In the genomic region with DNA sequence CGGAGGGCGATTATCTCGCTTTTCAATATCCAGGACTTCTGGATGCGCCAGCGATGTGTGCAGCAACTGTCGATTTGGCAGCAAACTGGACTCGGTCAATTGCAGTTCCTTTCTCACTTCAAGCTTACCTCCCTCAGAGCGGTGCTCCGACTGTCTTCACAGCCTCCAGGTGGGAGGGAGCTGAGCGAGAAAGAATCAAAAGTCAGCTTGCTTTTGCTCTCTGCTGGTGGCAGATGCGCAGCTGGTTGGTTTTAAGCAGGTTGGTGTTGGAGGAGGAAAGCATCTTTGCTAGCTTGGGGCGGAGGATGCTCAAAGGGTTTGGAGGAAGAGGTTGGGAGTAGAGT, we compare ENCODE assay signal across 8 mouse cellular contexts. TPM values are rescaled to one million over a fixed set of nuclear protein-coding genes. Genes with fewer than 3 reads are reported as not detected.
DNase-seq lines count a peak whose midpoint lies in the region; ATAC-seq lines count a peak whose summit lies in the region.

A gene (plus strand): TSS at position 72 of the 344 bp plus-strand sequence.

- H3K9me3 ChIP-seq in kidney, embryonic 16.5 days (ENCODE audit: low read length) = no peaks in the 10 kb centered on the region
- no peaks in the 10 kb centered on the region for H3K9me3 ChIP-seq in embryonic facial prominence, embryonic 13.5 days
- H3K9me3 ChIP-seq in intestine, embryonic 16.5 days (ENCODE audit: control insufficient read depth, low read length) = no peaks in the 10 kb centered on the region
- no peaks in the 10 kb centered on the region for H3K9me3 ChIP-seq in liver, embryonic 13.5 days (replicated peaks)

- no peak within 1 kb of the TSS; the same call in 1 of the 2 replicates for H3K9ac ChIP-seq in kidney, embryonic 16.5 days (replicated peaks; ENCODE audit: low read length)
- peak within 1 kb of the TSS; percentile 51; the same call in 1 of the 2 replicates for H3K9ac ChIP-seq in embryonic facial prominence, embryonic 13.5 days
- peak within 1 kb of the TSS; percentile 43; the same call in 1 of the 2 replicates for H3K9ac ChIP-seq in intestine, embryonic 16.5 days (ENCODE audit: low read depth, low read length)
- no peak within 1 kb of the TSS for H3K9ac ChIP-seq in liver, embryonic 13.5 days

- DNase-seq in kidney, adult 11 months = no peak
- no peak for DNase-seq in liver, embryonic 13.5 days
- no peak for DNase-seq in ovary, postnatal 10 days (ENCODE audit: low spot score)
- no peak for DNase-seq in kidney, postnatal 14 days

- peak within 1 kb of the TSS; percentile 91 for H3K4me2 ChIP-seq in kidney, embryonic 16.5 days (replicated peaks; ENCODE audit: low read depth, low read length)
- H3K4me2 ChIP-seq in embryonic facial prominence, embryonic 13.5 days = peak within 1 kb of the TSS; percentile 94
- H3K4me2 ChIP-seq in intestine, embryonic 16.5 days (ENCODE audit: low read depth, low read length) = peak within 1 kb of the TSS; percentile 82
- peak within 1 kb of the TSS; percentile 56 for H3K4me2 ChIP-seq in liver, embryonic 13.5 days

- WGBS in kidney, embryonic 16.5 days = 8% methylated on average over 12 of the region's 12 CpGs
- 8% methylated on average over 12 of the region's 12 CpGs for WGBS in embryonic facial prominence, embryonic 13.5 days
- WGBS in intestine, embryonic 16.5 days = 7% methylated on average over 12 of the region's 12 CpGs
- 8% methylated on average over 12 of the region's 12 CpGs for WGBS in liver, embryonic 13.5 days (ENCODE audit: insufficient replicate concordance)

- H3K36me3 ChIP-seq in kidney, embryonic 16.5 days (ENCODE audit: insufficient read depth, low read length) = no peaks in the 10 kb centered on the region
- H3K36me3 ChIP-seq in embryonic facial prominence, embryonic 13.5 days = no peaks in the 10 kb centered on the region
- H3K36me3 ChIP-seq in intestine, embryonic 16.5 days (ENCODE audit: control insufficient read depth, insufficient read depth, low read length) = no peaks in the 10 kb centered on the region
- H3K36me3 ChIP-seq in liver, embryonic 13.5 days = no peaks in the 10 kb centered on the region

- H3K27ac ChIP-seq in kidney, embryonic 16.5 days (ENCODE audit: low read length) = no peak within 1 kb of the TSS
- no peak within 1 kb of the TSS for H3K27ac ChIP-seq in embryonic facial prominence, embryonic 13.5 days
- H3K27ac ChIP-seq in intestine, embryonic 16.5 days (ENCODE audit: low read length) = no peak within 1 kb of the TSS
- no peak within 1 kb of the TSS for H3K27ac ChIP-seq in liver, embryonic 13.5 days

- ATAC-seq in kidney, embryonic 16.5 days (ENCODE audit: low FRiP score, low TSS enrichment) = no peak; the same call in 1 of the 2 replicates
- ATAC-seq in embryonic facial prominence, embryonic 13.5 days (ENCODE audit: insufficient number of reproducible peaks, insufficient read depth, low FRiP score, low TSS enrichment, low read depth) = no peak
- ATAC-seq in intestine, embryonic 16.5 days = no peak
- no peak for ATAC-seq in liver, embryonic 13.5 days (ENCODE audit: low read depth)
- ATAC-seq in granulocyte monocyte progenitor cell, adult 5-6 weeks (replicated peaks; ENCODE audit: poor library complexity, severe bottlenecking) = no peak

- H3K4me1 ChIP-seq in kidney, embryonic 16.5 days (ENCODE audit: insufficient read depth, low read length) = peaks cover 10% of the 10 kb centered on the region; the same call in 1 of the 2 replicates
- H3K4me1 ChIP-seq in embryonic facial prominence, embryonic 13.5 days = peaks cover 20% of the 10 kb centered on the region
- H3K4me1 ChIP-seq in intestine, embryonic 16.5 days (ENCODE audit: control insufficient read depth, insufficient read depth, low read length) = no peaks in the 10 kb centered on the region; the same call in 1 of the 2 replicates
- H3K4me1 ChIP-seq in liver, embryonic 13.5 days (replicated peaks) = no peaks in the 10 kb centered on the region

- peak within 1 kb of the TSS; percentile 53 for H3K4me3 ChIP-seq in kidney, embryonic 16.5 days (ENCODE audit: low read length)
- H3K4me3 ChIP-seq in embryonic facial prominence, embryonic 13.5 days = peak within 1 kb of the TSS; percentile 51
- H3K4me3 ChIP-seq in intestine, embryonic 16.5 days (ENCODE audit: low read length) = peak within 1 kb of the TSS; percentile 47
- H3K4me3 ChIP-seq in liver, embryonic 13.5 days (replicated peaks) = peak within 1 kb of the TSS; percentile 27

- H3K27me3 ChIP-seq in kidney, embryonic 16.5 days (ENCODE audit: insufficient read depth, low read length) = peaks cover 51% of the 10 kb centered on the region
- peaks cover 81% of the 10 kb centered on the region for H3K27me3 ChIP-seq in embryonic facial prominence, embryonic 13.5 days
- H3K27me3 ChIP-seq in intestine, embryonic 16.5 days (replicated peaks; ENCODE audit: control insufficient read depth, insufficient read depth, low read length) = peaks cover 31% of the 10 kb centered on the region
- peaks cover 40% of the 10 kb centered on the region for H3K27me3 ChIP-seq in liver, embryonic 13.5 days

RNA-seq across cellular contexts. Expression of the gene that starts here (rescaled TPM):
- polyA plus RNA-seq in kidney, embryonic 16.5 days (2015; fragmentation: Nextera tagmentation; extraction: Ambion mirVana) = 1.4 TPM in 2 replicates
- polyA plus RNA-seq in embryonic facial prominence, embryonic 13.5 days (2015; fragmentation: Nextera tagmentation; extraction: Ambion mirVana) = 1.4 and 3.7 TPM in 2 replicates
- 0.33 and 0.50 TPM in 2 replicates for polyA plus RNA-seq in intestine, embryonic 16.5 days (2015; fragmentation: Nextera tagmentation; extraction: Ambion mirVana)
- 0.06 and 0.14 TPM in 2 replicates for polyA plus RNA-seq in liver, embryonic 13.5 days (2015; fragmentation: Nextera tagmentation; extraction: Ambion mirVana)
- total RNA-seq in granulocyte monocyte progenitor cell, adult 5-6 weeks (2014; fragmentation: Nextera tagmentation) = not detected in 2 replicates
- total RNA-seq in granulocyte monocyte progenitor cell, adult 5-6 weeks (2017) = not detected in 2 replicates

Comparison
In these comparisons a context has a peak if more than half of its experiments do, and no peak if none do; other contexts are left out.
1. H3K9ac ChIP-seq: peak in embryonic facial prominence, embryonic 13.5 days (single experiment) and intestine, embryonic 16.5 days (single experiment); none in kidney, embryonic 16.5 days (single experiment) and liver, embryonic 13.5 days (single experiment).
2. Peak in every context shown above with its lines, with median percentiles within 50 percentile points of each other: H3K4me2 ChIP-seq and H3K4me3 ChIP-seq.